Mouse (Mus musculus): ENCODE data around the gene Tssk6.
A peak's percentile ranks its signal among the peaks of the same experiment; 100 is the strongest.
"Not testable (repeated sequence)": the region's sequence is repeated elsewhere in the genome, so short reads cannot be mapped to it uniquely, and the experiment has no call there.

The Tssk6 gene

DNA sequence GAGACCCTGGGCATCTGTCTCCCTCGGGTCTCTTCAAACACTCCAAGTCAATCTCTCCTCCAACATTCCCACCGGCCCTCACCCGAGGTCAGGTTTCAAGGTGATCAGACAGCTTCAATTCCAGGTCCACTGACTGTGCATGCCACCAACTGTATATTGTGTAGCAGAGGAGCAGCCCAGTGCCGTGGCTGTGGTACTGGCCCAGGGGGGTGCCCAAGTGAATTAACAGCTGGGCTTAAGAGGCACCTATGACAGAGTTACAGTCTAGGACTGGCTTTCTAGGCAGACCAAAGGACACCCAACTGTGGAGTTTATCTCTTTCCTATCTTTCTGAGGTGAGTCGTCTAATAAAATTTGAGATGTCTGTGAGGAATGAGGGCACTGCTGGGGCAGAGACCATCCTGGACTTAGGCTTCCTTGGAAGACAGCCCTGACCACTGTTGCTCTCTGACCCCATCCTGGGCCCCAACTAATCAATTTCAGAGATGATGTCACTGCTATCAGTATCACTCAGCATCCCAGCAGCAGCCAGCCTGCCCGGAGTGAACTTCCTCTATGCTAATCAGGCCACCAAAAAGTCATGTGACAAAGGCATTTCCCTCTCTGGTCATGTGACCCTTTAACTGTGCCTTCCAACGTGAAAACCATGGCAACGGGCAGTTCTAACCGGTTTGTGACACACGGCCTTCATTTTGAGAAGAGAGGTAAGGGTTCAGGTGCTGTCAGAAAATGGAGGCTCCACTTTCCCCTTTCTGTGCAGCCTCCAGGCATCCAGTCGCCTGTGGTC, 18.1 kb downstream of the Tssk6 start:
- peak; percentile 77 for DNase-seq

DNA sequence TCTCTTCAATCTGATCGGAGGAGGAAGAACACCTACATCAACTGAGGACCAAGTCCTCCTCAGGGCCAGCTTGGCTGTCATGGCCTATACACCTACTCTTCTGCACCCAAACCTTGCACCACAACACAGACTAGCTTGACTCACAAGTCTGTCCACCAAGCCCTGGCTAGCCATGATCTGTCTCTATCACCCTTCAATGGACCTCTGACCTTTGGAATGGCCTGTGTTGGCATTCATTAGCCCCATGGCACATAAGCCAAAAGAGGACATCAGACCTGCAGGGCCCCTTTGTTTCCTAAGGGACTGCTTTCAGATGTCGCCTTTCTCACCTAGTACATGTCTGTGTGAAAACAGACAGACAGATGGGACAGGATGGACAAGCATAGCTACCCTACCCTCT, 19.2 kb downstream of the Tssk6 start:
- DNase-seq: no peak

DNA sequence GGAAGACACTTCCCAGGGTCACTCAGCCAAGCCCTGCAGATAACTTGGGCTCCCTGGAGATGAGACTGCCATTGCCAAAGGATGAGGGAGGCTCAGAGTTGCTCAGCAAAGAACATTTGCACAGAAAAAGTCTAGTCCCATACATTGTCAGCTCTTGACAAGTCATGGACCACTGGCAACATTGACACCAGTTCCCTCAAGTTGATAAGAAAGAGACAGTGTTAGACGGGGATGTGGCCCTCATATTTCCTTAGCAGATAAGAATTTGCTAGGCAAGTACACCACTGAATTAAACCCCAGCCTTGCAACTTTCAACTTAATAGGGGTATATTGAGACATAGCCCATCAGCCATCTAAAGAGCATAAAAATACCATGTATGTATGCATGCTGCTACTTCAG, 22.0 kb downstream of the Tssk6 start:
- DNase-seq: no peak

DNA sequence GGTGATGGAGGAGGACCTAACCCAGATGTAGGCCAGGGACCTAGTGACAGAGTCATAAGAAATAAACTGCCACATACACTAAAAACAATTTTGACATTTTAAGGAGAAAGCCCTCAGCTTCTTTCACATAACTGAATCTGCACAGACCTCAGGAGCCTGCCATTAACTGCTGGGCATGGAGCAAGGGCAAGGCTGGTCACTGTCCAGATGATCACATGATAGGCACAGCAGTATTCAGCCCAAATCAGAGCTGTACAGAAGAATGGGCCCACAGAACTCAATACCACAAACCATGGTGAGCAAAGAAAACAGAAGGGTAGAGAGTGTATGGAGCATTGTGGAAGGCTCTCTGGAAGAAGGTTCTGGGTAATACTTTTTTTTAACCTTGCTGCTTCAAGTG, 24.9 kb downstream of the Tssk6 start:
- no peak for DNase-seq

DNA sequence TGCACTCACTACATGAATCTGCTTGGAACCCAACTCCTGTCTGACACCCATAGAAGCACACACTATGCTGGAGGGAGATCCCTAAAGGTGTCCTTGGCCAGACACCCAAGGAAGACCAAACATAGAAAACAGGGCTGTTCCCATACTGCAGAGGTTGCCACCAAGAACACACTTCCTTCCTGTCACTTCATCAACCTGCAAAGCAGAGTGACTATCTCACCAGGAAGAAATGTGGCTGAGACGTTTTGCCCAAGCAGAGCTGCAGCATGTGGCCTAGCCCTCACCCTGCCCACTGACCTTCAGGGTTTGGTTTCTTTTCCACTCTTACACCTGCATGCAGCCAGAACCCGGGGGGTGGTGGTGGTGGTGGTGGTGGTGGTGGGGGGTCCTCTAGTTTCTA, 31.8 kb downstream of the Tssk6 start:
- DNase-seq: no peak

DNA sequence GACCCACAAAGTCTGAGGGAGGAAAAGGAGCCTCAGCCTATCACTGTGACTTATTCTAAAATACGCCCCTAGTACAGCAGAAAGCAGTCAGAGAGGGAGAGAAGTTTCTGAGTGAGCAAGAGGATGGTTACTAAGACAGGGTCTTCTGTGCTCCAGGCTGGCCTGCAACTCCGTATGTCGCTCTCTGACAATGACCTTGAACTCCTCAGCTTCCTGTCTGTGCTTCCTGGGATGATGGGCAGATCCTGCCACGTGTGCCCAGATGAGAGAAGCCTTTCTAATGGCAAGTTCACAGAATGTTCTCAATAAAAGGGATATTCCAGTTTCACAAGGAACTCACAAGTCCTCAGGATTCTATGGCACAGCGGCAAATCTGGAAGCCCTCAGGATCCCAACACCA, 32.6 kb downstream of the Tssk6 start:
- DNase-seq: no peak

DNA sequence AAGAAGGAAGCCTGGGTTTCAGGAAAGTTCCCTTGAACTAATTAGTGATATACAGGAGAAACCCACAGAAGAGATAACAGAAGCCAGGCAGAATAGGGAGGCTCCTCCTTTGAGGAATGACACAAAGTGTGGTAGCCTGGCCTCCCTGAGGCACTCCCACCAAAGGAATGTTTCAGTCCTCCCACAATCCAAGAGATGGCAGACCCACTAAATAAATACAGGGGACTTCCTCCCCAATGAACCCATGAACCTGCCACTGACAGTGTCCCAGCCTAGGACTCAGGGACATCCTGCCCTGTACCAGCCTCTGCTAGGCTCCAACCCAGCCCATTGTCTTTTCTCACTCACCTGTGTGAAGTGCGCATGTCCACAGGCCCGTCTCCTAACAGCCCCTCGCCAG, 33.4 kb downstream of the Tssk6 start:
- no peak for DNase-seq

DNA sequence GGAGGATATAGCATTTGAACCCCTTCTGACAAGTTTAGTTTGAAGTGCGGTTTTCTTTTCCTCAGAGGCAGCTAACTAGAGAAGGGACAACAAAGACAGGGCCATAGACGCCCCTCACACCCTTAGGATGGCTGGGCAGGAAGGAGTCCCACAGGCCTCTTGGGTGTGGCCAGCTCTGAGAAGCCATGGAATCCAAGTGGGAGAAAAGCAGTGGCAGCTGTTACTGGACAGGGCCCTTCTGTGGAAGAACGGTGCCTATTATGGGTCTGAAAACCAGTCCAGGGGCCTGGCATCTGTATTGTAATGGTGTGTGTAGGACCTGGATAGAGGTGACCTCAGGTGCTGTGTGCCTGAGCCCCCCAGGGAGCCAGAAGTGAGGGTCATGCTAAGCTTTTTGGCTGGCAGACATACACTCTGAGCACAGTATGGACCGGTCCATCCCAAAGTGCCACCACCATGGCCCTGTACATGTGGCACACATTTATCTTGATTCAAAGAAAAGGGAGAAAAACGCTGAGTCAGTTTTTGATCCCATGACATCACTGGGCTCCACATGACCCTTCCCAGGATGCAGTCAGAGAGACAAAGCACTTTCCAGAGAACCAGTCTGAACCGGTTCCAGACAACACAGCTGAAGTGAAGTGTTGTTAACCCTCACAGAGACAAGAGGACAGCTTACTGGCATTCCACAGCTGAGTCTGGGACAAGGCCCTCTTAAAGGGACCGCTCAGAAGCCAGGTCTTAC, 34.2 kb downstream of the Tssk6 start:
- DNase-seq: no peak

DNA sequence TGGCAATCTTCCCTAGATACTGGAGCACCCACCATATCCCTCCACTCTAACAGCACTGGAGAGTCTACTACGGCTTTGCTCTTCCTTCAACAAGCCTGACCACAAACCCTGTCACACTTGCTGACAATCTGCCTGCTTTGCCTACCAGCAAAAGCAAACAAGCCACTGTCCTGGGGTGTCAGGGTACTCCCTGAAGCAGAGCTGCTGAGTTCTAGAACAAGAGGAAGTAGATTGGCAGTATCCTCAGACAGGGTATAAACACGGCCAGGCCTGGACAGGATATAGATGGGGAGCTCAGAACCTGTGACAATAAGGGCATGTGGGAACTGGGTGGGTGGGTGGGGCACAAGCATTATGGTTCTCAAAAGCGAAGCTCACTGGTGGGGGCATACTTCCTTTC, 35.5 kb downstream of the Tssk6 start:
- DNase-seq: no peak

DNA sequence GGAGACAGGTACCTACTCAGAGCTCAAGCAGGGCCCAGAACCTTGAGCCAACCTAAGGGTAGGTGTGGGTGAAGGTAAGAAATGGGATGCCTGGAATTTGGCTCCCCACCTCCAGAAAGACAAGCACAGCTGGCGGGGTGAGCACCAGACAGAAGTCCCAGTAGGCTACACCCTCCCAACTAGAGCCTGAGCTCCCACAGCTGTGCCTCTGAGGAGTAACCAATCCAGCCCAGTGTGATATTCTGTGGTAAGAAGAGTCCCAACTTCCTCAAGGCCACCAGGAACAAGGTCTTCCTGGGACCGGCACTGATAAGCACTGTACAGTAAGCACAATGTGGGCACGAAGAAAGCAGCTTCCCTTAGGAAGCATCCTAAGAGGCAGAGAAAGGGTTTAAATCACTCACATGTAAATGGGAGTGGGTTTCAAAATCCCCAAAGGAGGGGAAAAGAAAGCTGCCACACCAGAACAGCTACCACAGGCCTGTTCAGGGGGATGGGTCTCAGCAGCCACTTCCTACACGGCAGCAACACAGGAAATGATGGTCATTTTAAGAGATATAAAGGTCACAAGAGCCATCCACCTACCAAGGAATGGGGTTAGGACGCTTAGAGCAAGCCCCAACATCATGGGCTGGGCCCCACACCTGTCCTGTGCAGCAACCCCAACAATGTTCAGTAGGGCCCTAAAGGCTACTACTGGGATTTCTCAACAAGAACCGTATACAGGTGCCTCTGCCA, 36.4 kb downstream of the Tssk6 start:
- no peak for DNase-seq

DNA sequence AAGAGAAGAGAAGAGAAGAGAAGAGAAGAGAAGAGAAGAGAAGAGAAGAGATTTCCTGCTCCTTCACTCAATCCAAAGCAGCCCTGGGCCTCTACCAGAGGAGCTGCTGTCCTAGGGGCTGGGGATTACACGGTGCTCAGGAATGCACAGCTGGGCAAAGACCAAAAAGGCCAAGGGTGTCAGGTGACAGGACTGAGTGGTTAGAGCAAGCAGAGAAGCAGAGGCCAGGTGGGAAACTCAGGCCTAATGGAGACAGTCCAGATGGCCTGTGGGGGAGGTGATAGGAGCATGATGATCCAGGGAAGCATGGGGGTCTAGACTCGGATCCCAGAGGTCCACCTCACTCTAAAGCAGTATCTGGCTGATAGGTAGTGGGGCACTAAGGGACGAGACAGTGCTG, 37.6 kb downstream of the Tssk6 start:
- DNase-seq: no peak

DNA sequence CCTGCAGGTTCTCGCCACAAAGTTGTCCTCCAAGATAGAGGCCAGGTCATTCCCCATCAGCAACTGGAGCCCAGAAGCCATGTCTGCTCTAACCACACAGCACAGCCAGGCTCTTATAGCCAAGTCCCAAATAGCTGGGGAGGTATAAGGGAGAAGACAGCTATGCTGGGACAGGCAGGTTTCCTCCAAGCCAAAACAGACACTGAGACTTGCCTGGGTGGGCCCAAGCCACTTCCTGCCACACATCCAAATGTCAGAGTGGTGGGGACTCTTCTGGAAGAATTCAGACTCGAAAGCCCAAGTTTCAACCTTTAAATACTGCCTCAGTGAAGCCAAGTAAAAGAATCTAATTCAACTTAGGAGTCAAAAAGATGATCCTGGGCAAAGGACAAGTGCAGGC, 38.4 kb downstream of the Tssk6 start:
- no peak for DNase-seq

DNA sequence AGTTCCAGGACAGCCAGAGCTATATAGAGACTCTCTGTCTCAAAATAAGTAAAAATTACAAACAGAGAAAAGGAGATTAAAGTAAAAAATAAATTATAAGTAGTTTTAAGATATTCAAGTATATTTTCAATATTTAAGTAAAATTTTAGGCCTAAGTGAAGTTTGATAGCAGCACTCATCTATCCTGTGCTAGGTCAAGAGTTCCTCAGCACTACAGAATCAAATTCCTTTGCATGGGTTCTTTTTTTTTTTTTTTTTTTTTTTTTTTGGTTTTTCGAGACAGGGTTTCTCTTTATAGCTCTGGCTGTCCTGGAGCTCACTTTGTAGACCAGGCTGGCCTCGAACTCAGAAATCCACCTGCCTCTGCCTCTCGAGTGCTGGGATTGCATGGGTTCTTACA, 40.5 kb downstream of the Tssk6 start:
- not testable (repeated sequence) for DNase-seq

DNA sequence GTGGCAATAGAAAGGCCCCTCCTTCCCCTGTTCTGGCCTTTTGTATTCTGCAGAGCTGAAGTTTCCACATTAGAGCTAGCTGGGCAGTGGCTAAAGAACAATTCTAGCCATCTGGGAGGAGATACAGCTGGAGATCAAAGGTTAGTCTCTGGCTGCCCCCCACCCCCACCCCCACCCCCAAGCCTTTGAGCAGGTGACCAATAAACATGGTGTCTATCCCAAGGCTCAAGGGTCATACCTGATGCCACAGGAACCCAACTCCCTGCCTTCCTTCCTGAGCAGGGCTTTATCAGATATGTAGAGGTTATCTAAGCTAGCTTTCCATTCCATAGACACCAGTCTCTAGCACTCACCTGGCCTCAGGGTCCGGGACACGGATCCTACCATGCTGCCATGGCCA, 48.3 kb downstream of the Tssk6 start:
- DNase-seq: no peak
